ENCODE assay signal across 19 mouse cellular contexts in genomic region chr5:106461431-106461830, GRCm38 (mm10). TPM values are rescaled to one million over a fixed set of nuclear protein-coding genes. Genes with fewer than 3 reads are reported as not detected.
"Had no signal": no experiment of that assay in that cellular context is flagged by ENCODE, and none has a peak within 500 bp of the region (broad histone marks: within the 10 kb centered on the region; RNA-seq: fewer than 3 reads in every experiment).

No protein-coding gene starts in this region.

- H3K4me3 ChIP-seq: layer of hippocampus, adult 2 months; limb, embryonic 10.5 days; limb, embryonic 13.5 days; liver, embryonic 12.5 days; liver, embryonic 15.5 days; lung, embryonic 15.5 days; megakaryocyte, embryonic 14.5 days; neural tube, embryonic 13.5 days had no signal

- H3K36me3 ChIP-seq: limb, embryonic 10.5 days; limb, embryonic 13.5 days; liver, embryonic 12.5 days; liver, embryonic 15.5 days; lung, embryonic 15.5 days; midbrain, embryonic 10.5 days; neural tube, embryonic 13.5 days had no signal

- ATAC-seq: liver, embryonic 12.5 days had no signal

- DNase-seq: layer of hippocampus, adult 9-11 months; lung, adult 18-20 months; thymus, adult 18-20 months; thymus, postnatal 36 days had no signal

- H3K9ac ChIP-seq: limb, embryonic 13.5 days; liver, embryonic 12.5 days; liver, embryonic 15.5 days; lung, embryonic 15.5 days; neural tube, embryonic 13.5 days had no signal

- H3K4me2 ChIP-seq: limb, embryonic 13.5 days; liver, embryonic 12.5 days; liver, embryonic 15.5 days; lung, embryonic 15.5 days; neural tube, embryonic 13.5 days had no signal

- H3K9me3 ChIP-seq: limb, embryonic 10.5 days; limb, embryonic 13.5 days; liver, embryonic 12.5 days; liver, embryonic 15.5 days; lung, embryonic 15.5 days; midbrain, embryonic 10.5 days; neural tube, embryonic 13.5 days had no signal

- H3K27ac ChIP-seq: layer of hippocampus, adult 2 months; limb, embryonic 10.5 days; limb, embryonic 13.5 days; liver, embryonic 12.5 days; liver, embryonic 15.5 days; lung, embryonic 15.5 days; neural tube, embryonic 13.5 days had no signal

RNA-seq across cellular contexts. Expression of gene Barhl2, which starts 3.5 kb away (rescaled TPM):
- total RNA-seq: layer of hippocampus, adult 2 months had no signal
- polyA plus RNA-seq: kidney, embryonic 16.5 days; large intestine, adult 2 months; limb, embryonic 10.5 days; limb, embryonic 13.5 days; liver, embryonic 12.5 days; liver, embryonic 15.5 days; lung, embryonic 15.5 days; small intestine, adult 2 months; spleen, adult 2 months; stomach, embryonic 16.5 days; urinary bladder, adult 2 months had no signal
